Mouse (Mus musculus) limb, embryonic 10.5 days (tissue): ENCODE results near the gene Gm9903. TPM values are rescaled to one million over a fixed set of nuclear protein-coding genes. Genes with fewer than 3 reads are reported as not detected.

Source experiments
- DNase-seq: peaks from one replicate; pipeline ENCODE4 v3.0.0-alpha.2; 2017; ENCODE audit warnings: low spot score
- H3K27ac ChIP-seq: fragments of 300-500 bp; sonication (generic); 2 replicates; pipeline ENCODE4 v1.5.1; 2016; ENCODE audit warnings: mild to moderate bottlenecking
- H3K27me3 ChIP-seq: fragments of 300-500 bp; sonication (generic); 2 replicates; pipeline ENCODE4 v1.6.1; 2016; ENCODE audit warnings: low read depth, mild to moderate bottlenecking; ENCODE audit not compliant: poor library complexity, severe bottlenecking
- H3K36me3 ChIP-seq: fragments of 300-500 bp; sonication (generic); 2 replicates; pipeline ENCODE4 v1.6.1; 2016; ENCODE audit warnings: mild to moderate bottlenecking, moderate library complexity
- H3K4me1 ChIP-seq: fragments of 300-500 bp; sonication (generic); 2 replicates; pipeline ENCODE4 v1.6.1; 2016
- H3K4me3 ChIP-seq: fragments of 300-500 bp; sonication (generic); 2 replicates; pipeline ENCODE4 v1.5.1; 2016; ENCODE audit warnings: mild to moderate bottlenecking, moderate library complexity
- H3K9me3 ChIP-seq: fragments of 300-500 bp; sonication (generic); replicated peaks from 2 replicates; pipeline ENCODE4 v1.6.1; 2016; ENCODE audit warnings: mild to moderate bottlenecking
- WGBS: fragments of 180-500 bp; shearing (Covaris S2); methylation state at CpG from one replicate; pipeline ENCODE4 v1.1.7; 2016; 5-methylcytosine and 5-hydroxymethylcytosine counted together
- polyA plus RNA-seq: library from polyadenylated mRNA; unstranded; fragments of >200 nt; fragmentation: Nextera tagmentation; extraction: Ambion mirVana; gene quantifications from 2 replicates; pipeline ENCODE4 v1.2.1, GENCODE M21; 2016

Gm9903 gene
- polyA plus RNA-seq, result 0.30 and 0.91 TPM in 2 replicates

- no peaks in the 10 kb centered on the region for H3K27me3 ChIP-seq
- peak; percentile 100 for DNase-seq
- H3K27ac ChIP-seq, result peak within 1 kb of the TSS; percentile 91
- H3K36me3 ChIP-seq, result peaks cover 15% of the 10 kb centered on the region
- peaks cover 26% of the 10 kb centered on the region for H3K4me1 ChIP-seq
- no peaks in the 10 kb centered on the region for H3K9me3 ChIP-seq
- under 1% methylated on average over 97 of the region's 99 CpGs for WGBS
- H3K4me3 ChIP-seq, result peak within 1 kb of the TSS; percentile 76
These were observed at the start of gene Gm9903, which contains the start of gene Fam53a for GRCm38 (mm10) chr5:33629301-33629987. Gene Gm9903, plus strand, starts transcription at chr5:33629925. Gene Fam53a, minus strand, starts transcription at chr5:33629635.

DNA sequence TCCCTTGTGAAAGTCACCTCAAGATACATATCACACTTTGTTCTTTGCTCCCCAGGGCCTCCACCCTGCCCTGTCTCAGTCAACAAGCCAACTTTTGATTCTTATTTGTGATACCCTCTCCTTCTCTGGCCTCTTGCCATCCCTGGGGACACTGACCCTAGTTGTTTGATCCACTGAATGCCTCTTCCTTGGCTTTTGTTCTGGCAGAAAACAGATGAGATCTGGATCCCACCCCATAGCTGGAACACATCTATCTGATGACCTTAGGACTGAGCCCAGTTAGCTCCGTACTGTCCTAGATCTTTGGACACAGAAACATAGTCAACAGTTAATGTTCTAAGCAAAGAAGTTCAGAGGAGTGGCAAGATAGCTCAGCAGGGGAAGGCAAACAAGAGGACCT is 49.4 kb upstream of the Gm9903 start:
- no peaks in the 10 kb centered on the region for H3K9me3 ChIP-seq
- no peak overlapping the region for H3K27ac ChIP-seq
- no peak overlapping the region for H3K4me3 ChIP-seq
- 76% methylated on average over 1 of the region's 1 CpGs for WGBS
- DNase-seq, result no peak
- H3K36me3 ChIP-seq, result no peaks in the 10 kb centered on the region
- H3K4me1 ChIP-seq, result peaks cover 7% of the 10 kb centered on the region; the same call in 1 of the 2 replicates
- H3K27me3 ChIP-seq, result no peaks in the 10 kb centered on the region

DNA sequence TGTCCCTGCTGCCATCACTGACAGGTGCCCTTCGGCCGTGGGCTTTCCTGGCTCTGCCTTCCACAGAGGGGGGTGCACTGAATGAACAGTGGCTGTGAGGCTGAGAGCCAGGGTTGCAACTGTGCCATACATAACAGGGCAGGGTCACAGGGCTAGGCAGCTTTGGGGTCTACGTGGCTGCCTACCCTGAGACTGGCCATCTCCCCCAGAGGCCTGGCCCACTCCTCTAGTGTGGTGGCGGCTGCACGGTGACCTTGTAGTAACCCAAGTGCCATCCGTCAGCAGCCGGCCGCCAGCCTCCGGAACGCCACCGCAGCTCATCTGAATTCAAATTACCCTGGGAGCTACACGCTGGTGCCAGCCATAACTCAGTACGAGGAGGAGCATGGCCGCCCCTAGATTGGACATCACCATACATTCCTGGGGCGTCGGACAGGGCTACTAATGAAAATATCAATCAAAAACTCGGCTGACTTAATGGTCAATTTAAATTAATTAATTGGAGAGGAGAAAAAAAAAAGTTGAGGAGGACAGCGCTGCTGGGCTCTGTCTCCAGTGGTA is 42.1 kb upstream of the Gm9903 start:
- Histone ChIP-seq H3K4me3 (no peak overlapping the region), H3K4me1 (peaks cover 16% of the 10 kb centered on the region), H3K27ac (no peak overlapping the region), H3K9me3 (no peaks in the 10 kb centered on the region), H3K27me3 (no peaks in the 10 kb centered on the region), H3K36me3 (no peaks in the 10 kb centered on the region)
- no peak for DNase-seq
- 74% methylated on average over 18 of the region's 18 CpGs for WGBS

DNA sequence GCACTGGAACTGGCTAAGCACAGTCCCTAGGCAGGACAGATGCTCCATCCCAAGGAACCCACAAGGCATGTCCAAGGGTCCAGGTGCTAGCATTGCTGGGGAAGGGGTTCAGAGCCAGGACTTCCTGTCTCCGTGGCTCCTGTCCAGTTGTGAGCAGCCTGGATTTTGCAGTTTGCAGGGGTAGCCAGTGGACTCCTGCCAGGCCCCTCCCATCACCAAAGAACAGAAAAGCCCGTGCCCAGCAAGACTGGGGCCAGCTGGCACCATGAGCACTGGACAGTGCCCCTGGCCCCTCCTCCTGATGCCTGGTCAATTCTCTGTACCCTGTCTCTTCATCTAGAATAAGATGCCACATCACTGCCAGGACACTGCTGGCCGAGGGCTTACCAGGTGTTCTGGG is 41.7 kb upstream of the Gm9903 start:
- H3K27ac ChIP-seq, result no peak overlapping the region
- H3K36me3 ChIP-seq, result no peaks in the 10 kb centered on the region
- H3K9me3 ChIP-seq, result no peaks in the 10 kb centered on the region
- 85% methylated on average over 3 of the region's 3 CpGs for WGBS
- H3K27me3 ChIP-seq, result no peaks in the 10 kb centered on the region
- no peak overlapping the region for H3K4me3 ChIP-seq
- no peak for DNase-seq
- H3K4me1 ChIP-seq, result peaks cover 16% of the 10 kb centered on the region

DNA sequence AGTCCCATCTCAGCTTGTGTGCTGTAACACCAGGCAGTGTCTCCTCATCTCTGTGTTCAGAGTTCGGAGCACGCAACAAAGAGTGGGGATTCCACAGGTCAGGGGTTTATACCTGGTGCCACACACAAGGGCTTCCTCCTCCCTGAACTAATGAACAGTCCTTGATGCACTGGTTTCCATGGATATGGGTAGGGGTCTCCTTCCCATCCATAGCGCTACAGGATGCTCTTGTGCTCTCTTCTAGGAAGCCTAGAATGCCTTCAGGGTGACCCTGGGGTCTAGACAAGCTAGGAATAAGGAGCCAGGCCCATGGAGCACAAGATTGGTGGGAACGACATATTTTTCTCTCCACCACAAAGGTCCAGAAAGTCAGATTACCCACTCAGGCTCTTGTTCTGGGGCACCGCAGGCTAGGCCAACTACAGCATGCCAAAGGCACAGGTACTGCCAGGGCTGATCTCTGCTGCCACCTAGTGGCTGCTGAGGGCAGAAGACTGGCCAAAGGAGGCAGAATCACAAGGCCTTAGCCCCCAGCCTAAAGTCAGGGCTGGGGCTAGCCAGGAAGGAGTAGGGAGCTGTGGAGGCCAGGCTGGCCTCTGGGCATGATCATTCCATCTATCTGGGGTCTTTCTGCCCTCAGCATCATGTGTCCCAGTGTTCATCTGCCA is 40.4 kb upstream of the Gm9903 start:
- no peak overlapping the region for H3K4me3 ChIP-seq
- WGBS, result 69% methylated on average over 5 of the region's 5 CpGs
- no peaks in the 10 kb centered on the region for H3K9me3 ChIP-seq
- H3K27ac ChIP-seq, result no peak overlapping the region
- H3K27me3 ChIP-seq, result no peaks in the 10 kb centered on the region
- peak; percentile 90 for DNase-seq
- peaks cover 9% of the 10 kb centered on the region for H3K4me1 ChIP-seq
- no peaks in the 10 kb centered on the region for H3K36me3 ChIP-seq

- no peaks in the 10 kb centered on the region for H3K4me1 ChIP-seq
- H3K27me3 ChIP-seq, result no peaks in the 10 kb centered on the region
- no peaks in the 10 kb centered on the region for H3K9me3 ChIP-seq
- WGBS, result 36% methylated on average over 2 of the region's 2 CpGs
- H3K27ac ChIP-seq, result no peak overlapping the region
- no peak overlapping the region for H3K4me3 ChIP-seq
- DNase-seq, result peak; percentile 39
- H3K36me3 ChIP-seq, result peaks cover 10% of the 10 kb centered on the region
These were observed 36.1 kb upstream of the Gm9903 start for GRCm38 (mm10) chr5:33593620-33594019.

DNA sequence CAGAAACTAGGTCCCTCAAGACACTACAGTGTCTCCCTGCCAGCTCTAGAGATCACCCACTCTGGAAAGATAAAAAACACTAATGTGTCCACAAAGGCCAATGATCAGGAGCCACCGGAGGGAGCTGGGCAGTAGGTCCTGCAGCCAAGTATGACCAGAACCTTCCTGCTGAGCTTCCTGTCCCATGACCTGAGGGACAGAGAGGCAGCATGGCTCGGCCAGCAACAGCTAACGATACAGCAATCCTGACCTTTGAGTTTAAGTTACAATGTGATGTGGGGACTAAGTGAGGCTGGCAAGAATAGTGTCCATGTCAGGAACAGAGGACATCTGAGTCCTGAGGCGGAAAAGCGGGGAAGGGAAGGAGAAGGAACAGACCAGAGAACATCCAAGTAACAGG is 24.4 kb upstream of the Gm9903 start:
- Histone ChIP-seq H3K4me1 (no peaks in the 10 kb centered on the region), H3K9me3 (no peaks in the 10 kb centered on the region), H3K27me3 (no peaks in the 10 kb centered on the region), H3K27ac (no peak overlapping the region), H3K36me3 (peaks cover 95% of the 10 kb centered on the region), H3K4me3 (no peak overlapping the region)
- WGBS, result 87% methylated on average over 5 of the region's 5 CpGs
- DNase-seq, result no peak

- Histone ChIP-seq H3K27me3 (no peaks in the 10 kb centered on the region), H3K4me1 (no peaks in the 10 kb centered on the region), H3K4me3 (no peak overlapping the region), H3K27ac (no peak overlapping the region), H3K36me3 (peaks cover 91% of the 10 kb centered on the region), H3K9me3 (no peaks in the 10 kb centered on the region)
- WGBS, result 84% methylated on average over 7 of the region's 7 CpGs
- DNase-seq, result no peak
These were observed 23.1 kb upstream of the Gm9903 start for GRCm38 (mm10) chr5:33606631-33607030.

DNA sequence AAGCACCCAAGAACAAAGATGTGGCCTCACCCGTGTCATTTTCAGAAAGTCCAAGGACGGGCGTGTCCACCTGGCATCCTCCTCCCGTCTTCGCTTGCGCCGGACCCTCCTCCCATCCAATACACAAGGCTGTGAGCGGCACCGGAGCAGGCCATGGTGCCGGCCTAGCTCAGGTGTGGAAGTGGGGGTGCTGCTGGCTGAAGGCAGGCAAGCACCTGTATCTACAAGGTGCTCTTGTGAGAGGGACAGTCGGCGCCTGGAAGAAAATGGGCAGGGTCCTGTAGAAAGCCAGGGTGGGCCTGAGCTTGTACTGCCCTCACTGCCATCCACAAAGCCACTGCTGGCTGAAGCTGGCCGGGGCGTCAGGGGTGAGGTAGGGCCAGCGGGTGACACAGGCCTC is 22.3 kb upstream of the Gm9903 start:
- no peak overlapping the region for H3K27ac ChIP-seq
- H3K4me3 ChIP-seq, result no peak overlapping the region
- 93% methylated on average over 15 of the region's 15 CpGs for WGBS
- DNase-seq, result no peak
- H3K36me3 ChIP-seq, result peaks cover 91% of the 10 kb centered on the region
- H3K9me3 ChIP-seq, result no peaks in the 10 kb centered on the region
- no peaks in the 10 kb centered on the region for H3K4me1 ChIP-seq
- no peaks in the 10 kb centered on the region for H3K27me3 ChIP-seq

DNA sequence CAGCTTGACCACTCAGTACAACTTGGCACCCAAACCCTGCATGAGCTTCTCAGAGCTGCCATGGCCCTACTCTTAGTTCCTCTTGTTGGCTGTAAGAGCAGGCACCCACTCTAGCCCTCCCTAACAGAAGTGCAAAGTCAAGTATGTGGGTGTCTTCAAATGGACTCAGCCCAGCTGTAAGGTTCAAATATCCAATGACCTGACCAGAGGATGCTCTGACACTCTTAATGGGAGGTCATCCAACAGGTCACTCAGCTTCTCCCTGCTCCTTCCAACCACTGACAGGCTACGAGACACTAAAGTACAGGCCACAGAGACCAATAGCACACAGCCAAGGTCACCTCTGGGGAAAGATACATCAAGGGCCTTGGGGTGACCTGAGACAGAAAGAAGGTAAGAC is 20.5 kb upstream of the Gm9903 start:
- no peak for DNase-seq
- Histone ChIP-seq H3K9me3 (no peaks in the 10 kb centered on the region), H3K27ac (no peak overlapping the region), H3K36me3 (peaks cover 89% of the 10 kb centered on the region), H3K27me3 (no peaks in the 10 kb centered on the region), H3K4me3 (no peak overlapping the region), H3K4me1 (no peaks in the 10 kb centered on the region)
- WGBS, result 94% methylated on average over 1 of the region's 1 CpGs

- Histone ChIP-seq H3K4me3 (no peak overlapping the region), H3K4me1 (no peaks in the 10 kb centered on the region; the same call in 1 of the 2 replicates), H3K27ac (no peak overlapping the region), H3K36me3 (peaks cover 76% of the 10 kb centered on the region), H3K9me3 (no peaks in the 10 kb centered on the region), H3K27me3 (no peaks in the 10 kb centered on the region)
- 97% methylated on average over 1 of the region's 1 CpGs for WGBS
- DNase-seq, result no peak
These were observed 17.9 kb upstream of the Gm9903 start for GRCm38 (mm10) chr5:33611795-33612194.

DNA sequence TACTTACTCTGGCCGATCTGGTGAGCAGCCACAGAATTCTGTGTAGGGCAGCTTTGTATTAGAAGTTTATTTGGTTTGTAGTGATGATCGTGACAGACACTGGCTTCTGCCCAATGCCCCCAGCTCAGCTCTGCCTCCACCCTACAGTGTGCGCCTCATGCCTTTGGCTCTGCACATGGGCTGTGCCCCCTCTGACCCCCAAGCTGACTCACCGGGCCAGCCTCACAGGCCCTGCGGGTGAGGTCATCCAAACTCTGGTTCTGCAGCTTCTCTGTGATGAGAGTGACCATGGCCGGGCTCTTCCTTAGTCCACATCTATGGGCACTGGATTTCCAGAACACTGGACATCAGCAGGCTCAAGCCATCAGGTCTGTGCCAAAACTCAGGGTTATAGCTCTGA is 15.3 kb upstream of the Gm9903 start:
- Histone ChIP-seq H3K27ac (no peak overlapping the region), H3K4me1 (no peaks in the 10 kb centered on the region; the same call in 1 of the 2 replicates), H3K36me3 (peaks cover 53% of the 10 kb centered on the region), H3K27me3 (no peaks in the 10 kb centered on the region), H3K4me3 (no peak overlapping the region), H3K9me3 (no peaks in the 10 kb centered on the region)
- DNase-seq, result no peak
- WGBS, result 95% methylated on average over 6 of the region's 6 CpGs

GRCm38 (mm10) chr5:33622671-33623070 is 7.1 kb upstream of the Gm9903 start:
- 92% methylated on average over 2 of the region's 2 CpGs for WGBS
- Histone ChIP-seq H3K4me1 (peaks cover under 1% of the 10 kb centered on the region), H3K4me3 (no peak overlapping the region), H3K9me3 (no peaks in the 10 kb centered on the region), H3K27me3 (no peaks in the 10 kb centered on the region), H3K27ac (no peak overlapping the region), H3K36me3 (peaks cover 34% of the 10 kb centered on the region)
- DNase-seq, result no peak
